Mouse (Mus musculus) midbrain, embryonic 15.5 days (tissue): ENCODE measurements around the gene Pdpn. TPM values are rescaled to one million over a fixed set of nuclear protein-coding genes. Genes with fewer than 3 reads are reported as not detected.
"Not testable (repeated sequence)": the region's sequence is repeated elsewhere in the genome, so short reads cannot be mapped to it uniquely, and the experiment has no call there.

Experiments
- ATAC-seq: fragments of 200-750 bp; cut with Nextera tagmentation; replicated peaks from 2 replicates; pipeline ENCODE4 v1.8.0; 2017; ENCODE audit warnings: moderate TSS enrichment
- H3K27ac ChIP-seq: fragments of 300-500 bp; sonication (generic); 2 replicates; pipeline ENCODE4 v1.5.1; 2015; ENCODE audit warnings: mild to moderate bottlenecking, inconsistent platforms
- H3K27me3 ChIP-seq: fragments of 300-500 bp; sonication (generic); replicated peaks from 2 replicates; pipeline ENCODE4 v1.6.1; 2015; ENCODE audit warnings: inconsistent platforms
- H3K36me3 ChIP-seq: fragments of 300-500 bp; sonication (generic); replicated peaks from 2 replicates; pipeline ENCODE4 v1.6.1; 2015; ENCODE audit warnings: inconsistent platforms
- H3K4me1 ChIP-seq: fragments of 300-500 bp; sonication (generic); 2 replicates; pipeline ENCODE4 v1.6.1; 2015; ENCODE audit warnings: inconsistent platforms
- H3K4me2 ChIP-seq: fragments of 300-500 bp; sonication (generic); 2 replicates; pipeline ENCODE4 v1.6.1; 2015; ENCODE audit warnings: inconsistent platforms, mild to moderate bottlenecking, moderate library complexity
- H3K4me3 ChIP-seq: fragments of 300-500 bp; sonication (generic); 2 replicates; pipeline ENCODE4 v1.5.1; 2015; ENCODE audit warnings: mild to moderate bottlenecking, inconsistent platforms
- H3K9ac ChIP-seq: fragments of 300-500 bp; sonication (generic); 2 replicates; pipeline ENCODE4 v1.6.1; 2015; ENCODE audit warnings: mild to moderate bottlenecking, inconsistent platforms
- H3K9me3 ChIP-seq: fragments of 300-500 bp; sonication (generic); 2 replicates; pipeline ENCODE4 v1.6.1; 2016; ENCODE audit warnings: inconsistent platforms
- WGBS: fragments of 180-500 bp; shearing (Covaris S2); methylation state at CpG from one replicate; pipeline ENCODE4 v1.1.7; 2015; ENCODE audit warnings: mixed read lengths; 5-methylcytosine and 5-hydroxymethylcytosine counted together
- polyA plus RNA-seq: library from polyadenylated mRNA; unstranded; fragments of >200 nt; fragmentation: Nextera tagmentation; extraction: Ambion mirVana; gene quantifications from 2 replicates; pipeline ENCODE4 v1.2.1, GENCODE M21; 2015

Gene Pdpn
- polyA plus RNA-seq = 40.8 and 46.3 TPM in 2 replicates

DNA sequence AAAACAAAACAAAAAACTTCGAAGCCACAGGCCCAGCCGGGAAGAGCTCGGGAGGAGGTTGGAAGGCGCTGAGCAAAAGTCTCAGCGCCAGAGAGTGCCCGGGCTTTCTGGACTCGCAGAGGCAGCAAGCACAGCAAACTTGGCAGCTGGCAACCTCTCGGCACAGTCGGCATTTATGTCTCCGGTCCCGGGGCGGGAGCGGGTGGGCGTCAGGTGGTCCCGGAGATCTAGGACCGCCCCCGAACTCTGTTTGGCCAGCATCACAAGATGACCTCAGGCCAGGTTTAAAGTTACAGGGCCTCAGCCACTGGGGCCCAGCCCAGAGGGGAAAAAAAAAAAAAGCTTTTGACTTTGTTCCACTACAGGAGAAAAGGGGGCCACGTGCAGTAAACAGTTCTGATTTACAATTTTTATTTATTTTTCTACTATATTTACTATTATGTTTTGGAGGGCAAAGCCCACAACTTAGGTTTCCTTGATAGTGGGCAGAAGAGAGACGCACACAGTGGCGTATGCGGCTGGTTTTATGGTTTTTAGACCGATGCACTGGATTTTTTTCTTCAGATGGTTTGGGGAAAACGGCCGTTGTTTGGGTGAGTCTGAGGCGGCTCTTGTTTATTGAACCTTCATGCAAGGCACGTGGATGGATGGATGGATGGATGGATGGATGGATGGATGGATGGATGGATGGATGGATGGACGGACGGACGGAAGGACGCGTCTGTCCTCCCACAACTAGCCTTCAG lies at the start of gene Pdpn:
Pdpn (minus strand) TSS at position 240 of the 746 bp plus-strand sequence.
- peak; percentile 63 for ATAC-seq
- Histone ChIP-seq H3K9ac (peak within 1 kb of the TSS; percentile 10; the same call in 1 of the 2 replicates), H3K9me3 (no peaks in the 10 kb centered on the region), H3K4me2 (peak within 1 kb of the TSS; percentile 51), H3K27me3 (no peaks in the 10 kb centered on the region), H3K4me1 (peaks cover 29% of the 10 kb centered on the region), H3K4me3 (peak within 1 kb of the TSS; percentile 36), H3K36me3 (no peaks in the 10 kb centered on the region), H3K27ac (peak within 1 kb of the TSS; percentile 34; the same call in 1 of the 2 replicates)
- 1% methylated on average over 31 of the region's 31 CpGs for WGBS

DNA sequence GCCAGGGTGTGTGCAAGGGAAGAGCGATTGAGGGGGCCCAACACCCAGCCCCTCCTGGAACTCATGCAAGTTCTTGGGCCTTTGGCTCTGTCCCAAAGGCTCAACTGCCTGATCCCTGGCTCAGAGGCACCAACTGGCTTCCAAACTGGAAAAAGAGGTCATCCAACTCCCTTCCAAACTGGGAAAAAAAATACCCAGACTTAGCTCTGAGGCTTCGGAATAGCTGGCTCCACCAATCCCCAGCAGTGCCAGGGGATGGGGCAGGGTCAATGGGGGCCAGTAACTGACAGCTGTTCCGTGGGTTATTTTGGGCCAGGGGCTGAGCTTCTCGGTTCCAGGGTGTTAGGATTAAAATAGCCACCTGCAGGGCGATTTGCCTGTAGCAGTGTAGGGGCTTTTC lies 49.3 kb upstream of the Pdpn start:
- Histone ChIP-seq H3K4me1 (peaks cover 19% of the 10 kb centered on the region), H3K9me3 (no peaks in the 10 kb centered on the region), H3K36me3 (no peaks in the 10 kb centered on the region), H3K4me2 (no peak overlapping the region), H3K9ac (no peak overlapping the region), H3K27me3 (peaks cover 40% of the 10 kb centered on the region), H3K27ac (no peak overlapping the region), H3K4me3 (no peak overlapping the region)
- 19% methylated on average over 5 of the region's 5 CpGs for WGBS
- no peak for ATAC-seq

DNA sequence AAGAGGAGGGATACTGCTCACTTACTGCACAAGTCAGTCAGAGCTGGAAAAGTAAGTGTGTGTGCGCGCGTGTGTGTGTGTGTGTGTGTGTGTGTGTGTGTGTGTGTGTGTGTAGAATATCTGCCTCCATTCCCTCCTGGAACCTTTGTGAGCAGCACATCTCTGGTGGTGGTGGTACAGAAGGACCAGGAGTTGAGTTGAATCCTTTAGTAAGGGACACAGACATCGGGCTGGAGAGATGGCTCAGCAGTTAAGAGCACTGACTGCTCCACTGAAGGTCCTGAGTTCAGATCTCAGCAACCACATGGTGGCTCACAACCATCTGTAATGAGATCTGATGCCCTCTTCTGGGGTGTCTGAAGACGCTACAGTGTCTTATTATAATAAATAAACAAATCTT lies 46.1 kb upstream of the Pdpn start:
- H3K9me3 ChIP-seq, ATAC-seq, H3K4me2 ChIP-seq, H3K9ac ChIP-seq, H3K4me3 ChIP-seq, H3K27ac ChIP-seq, H3K36me3 ChIP-seq: not testable (repeated sequence)
- H3K27me3 ChIP-seq = peaks cover 24% of the 10 kb centered on the region
- 89% methylated on average over 5 of the region's 5 CpGs for WGBS
- peaks cover 17% of the 10 kb centered on the region for H3K4me1 ChIP-seq

DNA sequence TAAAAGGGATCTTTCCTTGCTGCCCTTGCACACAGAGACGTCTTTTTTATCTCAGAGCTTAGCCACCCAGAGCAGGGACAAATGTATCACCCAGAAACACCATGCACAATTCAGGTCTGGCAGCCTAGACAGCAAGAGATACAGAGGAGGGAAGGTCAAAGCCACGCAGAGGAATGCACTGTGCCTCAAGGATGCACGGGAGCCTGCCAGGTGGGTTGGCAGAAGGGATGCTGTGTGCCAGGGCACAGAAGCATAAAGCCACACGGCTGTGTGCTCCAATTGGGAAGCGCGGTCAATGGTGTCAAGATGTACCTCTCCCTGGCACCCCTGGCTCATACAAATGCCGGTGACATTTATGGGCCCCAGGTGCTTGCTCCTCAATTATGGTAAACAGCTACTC lies 42.1 kb upstream of the Pdpn start:
- H3K4me1 ChIP-seq = no peaks in the 10 kb centered on the region
- H3K9me3 ChIP-seq = no peaks in the 10 kb centered on the region
- no peak overlapping the region for H3K4me2 ChIP-seq
- H3K9ac ChIP-seq = no peak overlapping the region
- H3K27me3 ChIP-seq = no peaks in the 10 kb centered on the region
- H3K36me3 ChIP-seq = no peaks in the 10 kb centered on the region
- no peak for ATAC-seq
- H3K4me3 ChIP-seq = no peak overlapping the region
- no peak overlapping the region for H3K27ac ChIP-seq
- WGBS = 75% methylated on average over 7 of the region's 7 CpGs

DNA sequence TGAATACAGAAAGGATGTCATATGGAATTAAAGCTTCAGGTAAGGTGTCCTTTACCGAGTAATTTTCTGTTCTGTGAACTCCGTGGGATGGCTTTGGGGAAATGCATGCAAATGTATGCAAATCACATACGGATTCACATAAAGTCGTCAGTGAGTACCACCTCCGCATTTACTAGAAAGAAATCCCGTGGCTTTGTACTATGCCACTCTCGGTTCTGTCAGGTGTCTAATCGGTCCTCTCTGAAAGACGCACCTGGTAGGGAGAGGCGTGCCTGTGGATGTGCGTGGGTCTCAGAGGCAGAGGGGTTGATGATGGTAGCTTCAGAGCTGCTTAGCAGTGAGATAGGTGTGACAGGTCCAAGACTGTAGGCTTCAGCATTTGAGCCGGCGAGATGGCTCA lies 40.4 kb upstream of the Pdpn start:
- no peak overlapping the region for H3K9ac ChIP-seq
- no peak overlapping the region for H3K4me2 ChIP-seq
- H3K4me3 ChIP-seq = no peak overlapping the region
- H3K36me3 ChIP-seq = no peaks in the 10 kb centered on the region
- H3K27ac ChIP-seq = no peak overlapping the region
- H3K4me1 ChIP-seq = no peaks in the 10 kb centered on the region
- no peaks in the 10 kb centered on the region for H3K9me3 ChIP-seq
- H3K27me3 ChIP-seq = no peaks in the 10 kb centered on the region
- WGBS = 70% methylated on average over 13 of the region's 13 CpGs
- ATAC-seq = 0 out of 2 replicates have a peak, but pooled peaks have one; percentile 30

DNA sequence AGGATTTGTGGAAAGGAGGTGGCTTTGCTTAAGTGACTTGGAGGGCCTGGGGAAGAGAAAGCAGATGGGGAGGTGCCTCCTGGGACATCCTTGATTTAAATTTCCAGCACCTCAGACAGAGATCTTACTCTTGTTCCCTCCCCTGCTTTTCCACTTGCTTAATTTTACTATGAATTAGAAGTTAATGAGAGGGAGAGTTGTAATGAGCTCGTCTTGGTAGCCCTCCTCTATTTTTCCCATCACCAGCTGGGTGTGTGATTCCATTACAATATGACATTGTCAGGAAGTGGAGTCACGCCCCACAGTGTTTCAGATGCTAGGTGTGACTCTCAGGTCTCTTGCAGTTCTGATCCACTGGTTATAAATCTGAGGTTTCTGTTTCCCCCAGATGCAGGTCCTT lies 36.7 kb upstream of the Pdpn start:
- H3K4me1 ChIP-seq = no peaks in the 10 kb centered on the region
- no peak overlapping the region for H3K4me2 ChIP-seq
- no peak overlapping the region for H3K27ac ChIP-seq
- WGBS = 52% methylated on average over 2 of the region's 2 CpGs
- ATAC-seq = no peak
- no peaks in the 10 kb centered on the region for H3K36me3 ChIP-seq
- no peak overlapping the region for H3K9ac ChIP-seq
- H3K4me3 ChIP-seq = no peak overlapping the region
- H3K27me3 ChIP-seq = no peaks in the 10 kb centered on the region
- no peaks in the 10 kb centered on the region for H3K9me3 ChIP-seq

DNA sequence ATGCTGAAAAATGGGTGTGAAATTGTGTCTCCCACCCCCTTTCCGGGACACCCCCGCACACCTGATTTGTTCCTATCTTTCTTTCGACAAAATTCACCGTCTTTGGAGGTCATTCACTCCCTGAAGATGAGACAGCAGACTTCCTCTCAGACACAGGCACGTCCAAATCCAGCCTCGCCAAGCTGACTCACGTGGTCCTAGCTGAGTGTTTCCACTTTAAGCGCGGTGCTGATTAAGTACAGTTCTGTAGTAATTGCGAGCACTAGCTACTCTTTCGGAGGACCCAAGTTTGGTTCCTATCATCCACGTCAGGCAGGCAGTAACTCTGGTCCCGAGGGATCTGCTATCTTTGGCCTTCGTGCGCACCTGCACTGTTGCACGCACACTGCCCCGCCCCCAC lies 35.6 kb upstream of the Pdpn start:
- H3K4me2 ChIP-seq = no peak overlapping the region
- no peak for ATAC-seq
- H3K9me3 ChIP-seq = no peaks in the 10 kb centered on the region

DNA sequence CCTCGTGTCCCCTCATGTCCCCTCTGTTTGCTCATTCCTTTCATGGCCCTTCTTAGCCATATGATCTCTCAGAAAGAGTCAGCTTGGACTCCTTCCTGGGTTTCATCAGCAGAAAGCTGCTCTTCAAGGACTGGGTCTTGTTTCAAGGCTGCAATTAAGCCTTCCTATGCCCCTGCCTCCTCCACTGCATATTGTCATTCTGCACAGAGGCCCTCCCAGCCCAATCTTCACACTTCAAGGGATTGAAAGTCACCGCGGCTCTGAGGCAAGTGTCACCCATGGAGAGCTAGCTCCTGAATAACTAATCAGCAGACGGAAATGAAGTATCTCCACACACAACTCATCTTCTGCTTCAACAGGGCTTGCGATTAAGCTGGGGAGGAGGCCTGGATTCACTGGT lies 34.8 kb upstream of the Pdpn start:
- H3K4me3 ChIP-seq = no peak overlapping the region
- no peaks in the 10 kb centered on the region for H3K9me3 ChIP-seq
- H3K27me3 ChIP-seq = no peaks in the 10 kb centered on the region
- no peaks in the 10 kb centered on the region for H3K4me1 ChIP-seq
- no peak overlapping the region for H3K27ac ChIP-seq
- no peak for ATAC-seq
- WGBS = 49% methylated on average over 5 of the region's 5 CpGs
- no peak overlapping the region for H3K9ac ChIP-seq
- H3K4me2 ChIP-seq = no peak overlapping the region
- H3K36me3 ChIP-seq = no peaks in the 10 kb centered on the region

More for the DNA sequence above, 35.6 kb upstream of the Pdpn start:
- H3K27ac ChIP-seq = no peak overlapping the region
- H3K36me3 ChIP-seq = no peaks in the 10 kb centered on the region
- H3K4me1 ChIP-seq = no peaks in the 10 kb centered on the region
- no peak overlapping the region for H3K4me3 ChIP-seq
- H3K27me3 ChIP-seq = no peaks in the 10 kb centered on the region
- H3K9ac ChIP-seq = no peak overlapping the region
- 92% methylated on average over 17 of the region's 17 CpGs for WGBS

DNA sequence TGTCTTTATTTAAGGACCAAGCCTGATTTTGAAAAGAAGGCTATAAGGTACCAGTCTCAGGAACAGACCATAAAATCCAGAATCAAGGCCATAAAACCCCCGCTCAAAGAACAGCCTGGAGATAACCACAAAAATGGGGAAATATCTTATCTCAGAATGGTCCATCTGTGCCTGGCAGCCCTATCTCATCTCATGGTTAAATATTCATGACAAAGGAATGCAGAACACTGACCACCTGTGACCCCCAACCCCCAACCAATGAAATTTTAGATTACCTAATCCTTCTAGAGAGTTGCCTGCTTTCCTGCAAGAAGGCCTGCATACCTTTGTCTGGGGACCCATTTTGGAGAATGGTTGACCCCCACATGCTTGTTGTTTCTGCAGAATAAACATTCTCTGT lies 32.4 kb upstream of the Pdpn start:
- Histone ChIP-seq H3K4me1 (no peaks in the 10 kb centered on the region), H3K36me3 (no peaks in the 10 kb centered on the region), H3K9ac (no peak overlapping the region), H3K27me3 (no peaks in the 10 kb centered on the region), H3K9me3 (no peaks in the 10 kb centered on the region), H3K4me2 (no peak overlapping the region), H3K27ac (no peak overlapping the region), H3K4me3 (no peak overlapping the region)
- ATAC-seq = no peak
- 97% methylated on average over 1 of the region's 1 CpGs for WGBS

DNA sequence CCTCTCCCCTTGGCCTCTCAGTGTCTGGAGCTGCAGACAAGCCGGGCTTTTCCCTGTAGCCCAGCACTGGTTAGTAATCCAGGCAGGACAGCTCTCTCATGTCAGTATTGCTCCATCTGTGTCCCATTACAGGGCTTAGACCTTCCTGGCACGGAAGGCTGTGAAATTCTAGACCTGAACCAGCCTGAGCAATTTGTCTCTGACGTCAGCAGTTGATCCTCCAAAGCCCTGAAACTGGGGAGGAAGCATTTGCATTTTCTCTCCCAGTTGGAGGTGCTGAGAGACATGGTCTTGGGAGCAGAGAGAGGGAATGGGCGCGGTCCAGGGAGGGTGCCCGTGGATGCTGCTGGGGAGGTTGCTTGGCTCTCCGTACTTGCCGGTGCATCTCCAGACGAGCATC lies 31.2 kb upstream of the Pdpn start:
- ATAC-seq = no peak
- Histone ChIP-seq H3K36me3 (no peaks in the 10 kb centered on the region), H3K4me2 (no peak overlapping the region), H3K27me3 (no peaks in the 10 kb centered on the region), H3K4me1 (no peaks in the 10 kb centered on the region), H3K4me3 (no peak overlapping the region), H3K9ac (no peak overlapping the region), H3K9me3 (no peaks in the 10 kb centered on the region), H3K27ac (no peak overlapping the region)
- 45% methylated on average over 9 of the region's 9 CpGs for WGBS

DNA sequence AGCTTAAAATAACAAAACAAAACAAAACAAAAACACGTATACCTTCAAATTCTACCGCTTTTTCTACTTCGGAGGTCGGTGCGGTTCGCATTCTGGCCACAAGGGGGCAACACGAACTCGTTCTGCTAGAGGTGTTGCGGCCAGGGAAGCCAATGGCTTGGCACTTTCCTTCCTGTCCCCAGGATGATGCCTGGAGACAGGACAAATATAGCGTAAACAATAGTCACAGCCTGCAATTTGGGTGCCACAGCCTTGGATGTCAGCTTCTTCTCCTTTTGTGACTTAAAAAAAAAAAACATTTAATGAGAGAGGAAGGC lies 26.2 kb upstream of the Pdpn start:
- peak overlapping the region; percentile 45 for H3K4me2 ChIP-seq
- peaks cover 10% of the 10 kb centered on the region for H3K4me1 ChIP-seq
- 0 out of 2 replicates have a peak overlapping the region, but pooled peaks have one; percentile 9 for H3K9ac ChIP-seq
- 0 out of 2 replicates have a peak overlapping the region, but pooled peaks have one; percentile 36 for H3K27ac ChIP-seq
- H3K27me3 ChIP-seq = no peaks in the 10 kb centered on the region
- H3K36me3 ChIP-seq = no peaks in the 10 kb centered on the region
- WGBS = 1% methylated on average over 10 of the region's 10 CpGs
- peak; percentile 50; the same call in 1 of the 2 replicates for ATAC-seq
- H3K4me3 ChIP-seq = peak overlapping the region; percentile 19
- H3K9me3 ChIP-seq = no peaks in the 10 kb centered on the region

DNA sequence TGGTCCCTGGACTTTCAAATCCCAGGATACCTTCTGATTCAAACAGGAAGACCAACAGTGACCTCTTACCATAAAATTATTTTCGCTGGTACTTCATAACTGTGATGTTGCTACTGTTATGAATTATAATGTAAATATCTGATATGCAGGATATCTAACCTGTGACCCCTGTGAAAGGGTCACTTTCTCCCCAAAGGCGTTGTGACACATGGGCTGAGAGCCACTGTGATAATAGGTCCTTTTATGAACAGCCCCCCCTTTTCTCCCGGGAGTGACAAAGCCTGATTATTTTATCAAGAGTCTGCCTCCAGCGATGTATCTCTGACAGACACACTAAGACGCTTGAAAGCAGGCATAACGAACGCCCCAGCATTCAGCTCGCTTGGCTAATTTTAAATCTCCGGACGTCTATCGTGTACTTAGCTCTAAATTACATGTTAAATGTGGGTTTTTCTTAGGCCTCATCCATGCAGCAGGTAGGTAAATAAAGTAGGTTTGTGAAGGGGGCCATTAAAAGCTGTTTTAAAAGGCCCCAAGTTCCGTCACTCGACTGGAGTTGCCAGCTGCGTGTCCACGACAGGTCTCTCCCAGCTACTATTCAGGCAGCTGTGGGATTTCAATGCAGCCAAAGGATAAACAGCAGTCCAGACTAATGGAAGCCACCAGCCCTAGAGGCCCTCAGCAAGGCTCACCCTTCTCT lies 25.7 kb upstream of the Pdpn start:
- H3K4me2 ChIP-seq = peak overlapping the region; percentile 45
- peak overlapping the region; percentile 31; the same call in 1 of the 2 replicates for H3K9ac ChIP-seq
- H3K27ac ChIP-seq = 0 out of 2 replicates have a peak overlapping the region, but pooled peaks have one; percentile 36
- H3K4me3 ChIP-seq = peak overlapping the region; percentile 19
- H3K4me1 ChIP-seq = peaks cover 10% of the 10 kb centered on the region
- H3K27me3 ChIP-seq = no peaks in the 10 kb centered on the region
- H3K9me3 ChIP-seq = no peaks in the 10 kb centered on the region
- WGBS = 13% methylated on average over 15 of the region's 15 CpGs
- ATAC-seq = peak; percentile 61; the same call in 1 of the 2 replicates
- no peaks in the 10 kb centered on the region for H3K36me3 ChIP-seq
